Mouse (Mus musculus): ENCODE measurements around the gene Btbd19. TPM values are rescaled to one million over a fixed set of nuclear protein-coding genes. Genes with fewer than 3 reads are reported as not detected.

The Btbd19 gene
- polyA plus RNA-seq, 2 experiments = 6.2 to 16.0 TPM

DNA sequence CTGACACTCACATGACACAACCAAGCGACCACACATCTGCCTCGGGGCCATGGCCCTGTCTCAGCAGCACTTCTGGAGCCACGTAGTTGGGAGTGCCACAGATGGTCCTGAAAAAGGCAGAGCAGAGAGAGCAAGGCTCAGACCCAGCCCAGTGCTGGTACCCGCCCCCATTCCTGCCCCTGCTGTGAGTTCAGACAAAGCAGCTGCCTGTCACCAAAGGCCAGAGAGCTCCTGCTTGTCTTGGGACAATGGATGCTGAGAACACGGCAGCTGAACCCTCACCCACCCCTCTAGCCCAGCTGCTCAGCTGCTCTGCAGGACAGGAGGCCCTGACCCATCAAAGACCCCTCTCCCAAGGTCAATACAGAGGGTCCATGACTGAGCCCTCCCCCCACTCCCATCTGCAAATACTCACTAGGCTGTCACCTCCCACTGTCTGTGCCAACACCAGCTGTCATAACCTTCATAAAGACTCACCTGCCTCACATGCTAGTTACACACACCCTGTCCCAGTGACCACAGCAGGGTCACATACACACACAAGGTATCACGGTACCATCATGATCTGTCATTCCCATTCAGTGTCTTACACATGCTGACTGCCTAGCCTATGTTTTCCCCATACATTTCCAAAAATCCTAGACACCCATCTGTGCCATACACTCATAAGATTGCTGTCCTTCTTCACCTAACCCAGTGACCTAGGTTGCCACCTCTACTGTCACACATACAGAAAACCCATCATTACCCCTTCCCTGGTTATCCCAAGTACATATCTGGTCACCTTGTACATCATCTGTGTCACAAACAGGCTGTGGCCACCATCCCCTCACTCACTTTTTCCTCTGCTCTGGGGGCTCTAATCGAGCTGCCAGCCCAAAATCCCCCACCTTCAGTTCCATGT, 6.6 kb upstream of the Btbd19 start:
- H3K9me3 ChIP-seq (ENCODE audit: control insufficient read depth, low read length) = no peaks in the 10 kb centered on the region
- no peak overlapping the region for H3K4me3 ChIP-seq (replicated peaks; ENCODE audit: low read length)
- DNase-seq (ENCODE audit: low spot score) = no peak
- no peak for TF ChIP-seq POLR2A (IDR thresholded peaks at IDR 0.05; ENCODE audit: borderline replicate concordance, extremely low read depth, insufficient read depth, insufficient read length)
- 34% methylated on average over 7 of the region's 7 CpGs for WGBS
- no peak overlapping the region; the same call in 1 of the 2 replicates for H3K4me2 ChIP-seq (replicated peaks; ENCODE audit: low read depth, low read length, severe bottlenecking)
- H3K27ac ChIP-seq (replicated peaks; ENCODE audit: low read depth, low read length) = no peak overlapping the region
- peaks cover 10% of the 10 kb centered on the region; the same call in 1 of the 2 replicates for H3K36me3 ChIP-seq (ENCODE audit: control insufficient read depth, insufficient read depth, low read length)
- ATAC-seq (ENCODE audit: low FRiP score, low read depth) = no peak
- H3K9ac ChIP-seq (ENCODE audit: low read depth, low read length, severe bottlenecking) = no peak overlapping the region
- H3K4me1 ChIP-seq (ENCODE audit: control insufficient read depth, insufficient read depth, low read length) = peaks cover 8% of the 10 kb centered on the region; the same call in 1 of the 2 replicates
- H3K27me3 ChIP-seq (ENCODE audit: control insufficient read depth, insufficient read depth, low read length) = peaks cover 20% of the 10 kb centered on the region; the same call in 1 of the 2 replicates

DNA sequence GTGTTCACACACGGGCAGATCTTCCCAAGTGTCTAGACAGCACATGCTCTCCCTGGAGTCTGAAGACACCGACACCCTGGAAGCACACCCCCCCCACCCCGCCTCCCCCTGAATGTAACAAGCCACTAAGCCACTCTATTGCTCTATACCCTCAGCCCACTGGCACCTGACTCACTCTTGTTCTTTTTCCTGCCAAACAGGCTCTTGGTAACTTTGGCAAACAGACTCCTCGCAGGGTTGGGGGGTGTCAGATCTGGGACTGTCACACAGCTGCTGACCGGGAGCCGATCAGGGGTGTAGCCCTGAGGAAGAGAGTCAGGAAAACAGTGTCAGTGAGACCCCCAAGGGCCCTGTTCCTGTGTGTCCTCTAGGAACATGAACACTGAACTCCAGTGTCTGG, 5.7 kb upstream of the Btbd19 start:
- 71% methylated on average over 6 of the region's 6 CpGs for WGBS
- no peak for TF ChIP-seq POLR2A (IDR thresholded peaks at IDR 0.05; ENCODE audit: borderline replicate concordance, extremely low read depth, insufficient read depth, insufficient read length)
- no peak for ATAC-seq (ENCODE audit: low FRiP score, low read depth)

DNA sequence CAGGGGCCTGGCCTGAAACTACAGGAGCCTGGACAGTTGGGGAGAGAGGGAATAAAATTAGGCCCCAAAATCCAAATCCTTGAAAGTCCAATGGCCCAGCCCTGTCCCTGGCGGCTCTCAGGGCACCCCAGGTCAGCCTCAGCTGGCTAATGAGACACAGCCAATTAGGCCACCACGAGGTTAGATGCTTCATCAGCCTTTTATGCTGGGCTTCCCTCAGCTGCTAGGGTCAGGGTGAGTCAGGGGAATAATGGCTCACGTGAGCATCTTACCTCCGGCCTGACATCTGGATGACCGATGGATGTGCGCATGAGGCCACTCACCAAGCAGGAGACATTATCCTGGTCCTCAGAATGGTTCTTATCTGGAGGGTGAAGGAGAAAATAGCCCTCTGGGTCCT, 5.3 kb upstream of the Btbd19 start:
- Histone ChIP-seq H3K9me3 (ENCODE audit: control insufficient read depth, low read length) (no peaks in the 10 kb centered on the region), H3K27ac (replicated peaks; ENCODE audit: low read depth, low read length) (no peak overlapping the region), H3K4me2 (replicated peaks; ENCODE audit: low read depth, low read length, severe bottlenecking) (no peak overlapping the region), H3K36me3 (ENCODE audit: control insufficient read depth, insufficient read depth, low read length) (peaks cover 10% of the 10 kb centered on the region; the same call in 1 of the 2 replicates), H3K4me1 (ENCODE audit: control insufficient read depth, insufficient read depth, low read length) (peaks cover 12% of the 10 kb centered on the region), H3K4me3 (replicated peaks; ENCODE audit: low read length) (no peak overlapping the region), H3K9ac (ENCODE audit: low read depth, low read length, severe bottlenecking) (no peak overlapping the region), H3K27me3 (ENCODE audit: control insufficient read depth, insufficient read depth, low read length) (peaks cover 20% of the 10 kb centered on the region; the same call in 1 of the 2 replicates)
- no peak for TF ChIP-seq POLR2A (IDR thresholded peaks at IDR 0.05; ENCODE audit: borderline replicate concordance, extremely low read depth, insufficient read depth, insufficient read length)
- 67% methylated on average over 6 of the region's 6 CpGs for WGBS
- DNase-seq (ENCODE audit: low spot score) (no peak), ATAC-seq (ENCODE audit: low FRiP score, low read depth) (no peak)

More for the DNA sequence above, 5.7 kb upstream of the Btbd19 start:
- peaks cover 8% of the 10 kb centered on the region; the same call in 1 of the 2 replicates for H3K4me1 ChIP-seq (ENCODE audit: control insufficient read depth, insufficient read depth, low read length)
- no peak overlapping the region for H3K4me2 ChIP-seq (replicated peaks; ENCODE audit: low read depth, low read length, severe bottlenecking)
- no peak overlapping the region for H3K27ac ChIP-seq (replicated peaks; ENCODE audit: low read depth, low read length)
- H3K36me3 ChIP-seq (ENCODE audit: control insufficient read depth, insufficient read depth, low read length) = peaks cover 10% of the 10 kb centered on the region; the same call in 1 of the 2 replicates
- H3K27me3 ChIP-seq (ENCODE audit: control insufficient read depth, insufficient read depth, low read length) = peaks cover 20% of the 10 kb centered on the region; the same call in 1 of the 2 replicates
- no peak for DNase-seq (ENCODE audit: low spot score)
- no peaks in the 10 kb centered on the region for H3K9me3 ChIP-seq (ENCODE audit: control insufficient read depth, low read length)
- H3K4me3 ChIP-seq (replicated peaks; ENCODE audit: low read length) = no peak overlapping the region
- no peak overlapping the region for H3K9ac ChIP-seq (ENCODE audit: low read depth, low read length, severe bottlenecking)

DNA sequence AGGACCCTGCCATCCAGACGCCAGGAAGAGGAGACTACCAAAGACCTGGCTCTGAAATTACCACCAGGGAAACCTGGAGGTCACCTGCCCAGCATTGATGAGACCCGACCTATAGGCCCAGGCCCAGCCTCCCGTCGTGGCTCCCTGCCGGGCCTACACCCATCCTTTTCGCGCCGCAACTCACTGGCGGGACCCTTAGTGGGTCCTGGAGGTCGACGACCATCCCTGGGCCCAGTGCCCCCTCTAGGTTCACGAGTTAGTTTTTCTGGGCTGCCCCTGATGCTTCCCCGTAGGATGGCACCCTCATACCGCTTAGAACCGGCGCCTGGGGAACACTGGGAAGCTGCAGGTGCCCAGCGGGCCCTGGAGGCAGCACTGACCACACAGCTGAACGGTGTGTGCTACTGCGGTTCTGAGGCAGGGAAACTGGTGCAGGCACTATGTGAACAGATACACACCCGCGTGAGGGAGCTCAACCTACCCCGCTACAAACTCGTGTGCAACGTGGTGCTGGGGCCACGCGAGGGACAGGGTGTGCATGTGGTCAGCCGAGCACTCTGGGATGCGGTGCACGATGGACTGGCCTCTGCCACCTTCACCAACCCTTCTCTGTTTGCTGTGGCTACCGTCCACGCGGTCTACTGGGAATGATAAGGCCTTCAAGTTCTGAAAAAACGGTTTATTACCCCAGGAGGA, 2.6 kb upstream of the Btbd19 start:
- 84% methylated on average over 25 of the region's 33 CpGs for WGBS
- H3K27me3 ChIP-seq (ENCODE audit: control insufficient read depth, insufficient read depth, low read length) = peaks cover 17% of the 10 kb centered on the region; the same call in 1 of the 2 replicates
- no peak for ATAC-seq (ENCODE audit: low FRiP score, low read depth)
- H3K4me1 ChIP-seq (ENCODE audit: control insufficient read depth, insufficient read depth, low read length) = peaks cover 23% of the 10 kb centered on the region
- DNase-seq (ENCODE audit: low spot score) = no peak
- TF ChIP-seq POLR2A (IDR thresholded peaks at IDR 0.05; ENCODE audit: borderline replicate concordance, extremely low read depth, insufficient read depth, insufficient read length) = no peak
- H3K27ac ChIP-seq (replicated peaks; ENCODE audit: low read depth, low read length) = no peak overlapping the region
- no peaks in the 10 kb centered on the region for H3K9me3 ChIP-seq (ENCODE audit: control insufficient read depth, low read length)
- peaks cover 10% of the 10 kb centered on the region; the same call in 1 of the 2 replicates for H3K36me3 ChIP-seq (ENCODE audit: control insufficient read depth, insufficient read depth, low read length)
- no peak overlapping the region for H3K9ac ChIP-seq (ENCODE audit: low read depth, low read length, severe bottlenecking)
- H3K4me2 ChIP-seq (replicated peaks; ENCODE audit: low read depth, low read length, severe bottlenecking) = no peak overlapping the region
- no peak overlapping the region for H3K4me3 ChIP-seq (replicated peaks; ENCODE audit: low read length)

DNA sequence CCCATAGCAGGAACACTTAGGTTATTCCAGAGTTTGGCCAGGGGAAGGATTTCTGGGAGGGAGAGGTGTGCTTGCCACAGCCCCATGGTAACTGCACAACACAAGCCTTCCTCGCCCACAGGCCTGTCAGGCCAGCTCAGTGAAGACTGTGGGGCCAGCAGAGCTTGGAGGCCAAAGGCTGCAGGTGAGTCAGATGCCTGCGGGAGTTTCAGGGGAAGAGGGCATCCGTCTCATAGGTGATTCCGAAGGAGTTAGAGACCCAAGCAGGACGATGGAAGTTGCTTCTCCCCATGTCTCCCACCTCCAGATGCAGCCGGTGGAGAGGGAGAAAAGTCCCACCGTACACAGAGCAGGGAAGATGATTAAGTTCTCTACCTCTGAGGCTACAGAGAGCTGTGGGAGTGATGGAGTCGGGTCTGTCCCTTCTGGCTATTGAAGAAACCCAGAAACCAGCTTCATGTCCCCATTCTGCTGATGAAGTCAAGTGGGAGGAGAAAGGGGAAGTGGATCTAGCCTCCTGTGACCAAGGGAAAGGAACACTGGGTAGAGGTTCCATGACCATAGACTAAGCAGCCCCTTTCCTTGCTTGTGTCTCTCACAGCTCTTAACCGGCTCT, 1.3 kb upstream of the Btbd19 start, which contains the start of gene Tctex1d4:
Gene Tctex1d4, plus strand, starts transcription at position 120 of the 616 bp plus-strand sequence.
- no peak for TF ChIP-seq POLR2A (IDR thresholded peaks at IDR 0.05; ENCODE audit: borderline replicate concordance, extremely low read depth, insufficient read depth, insufficient read length)
- peaks cover 10% of the 10 kb centered on the region; the same call in 1 of the 2 replicates for H3K36me3 ChIP-seq (ENCODE audit: control insufficient read depth, insufficient read depth, low read length)
- no peak within 1 kb of the TSS for H3K4me3 ChIP-seq (replicated peaks; ENCODE audit: low read length)
- no peak for ATAC-seq (ENCODE audit: low FRiP score, low read depth)
- H3K27ac ChIP-seq (replicated peaks; ENCODE audit: low read depth, low read length) = peak within 1 kb of the TSS; percentile 86
- H3K9ac ChIP-seq (ENCODE audit: low read depth, low read length, severe bottlenecking) = peak within 1 kb of the TSS; percentile 46
- H3K9me3 ChIP-seq (ENCODE audit: control insufficient read depth, low read length) = no peaks in the 10 kb centered on the region
- DNase-seq (ENCODE audit: low spot score) = no peak
- H3K4me2 ChIP-seq (replicated peaks; ENCODE audit: low read depth, low read length, severe bottlenecking) = peak within 1 kb of the TSS; percentile 28; the same call in 1 of the 2 replicates
- WGBS = 81% methylated on average over 9 of the region's 9 CpGs
- 0 out of 2 replicates have a peak, but pooled peaks cover 4% of the 10 kb centered on the region for H3K27me3 ChIP-seq (ENCODE audit: control insufficient read depth, insufficient read depth, low read length)
- H3K4me1 ChIP-seq (ENCODE audit: control insufficient read depth, insufficient read depth, low read length) = peaks cover 19% of the 10 kb centered on the region

Data from limb, embryonic 14.5 days (tissue).